Mouse (Mus musculus): ENCODE results near the gene Cmss1. TPM values are rescaled to one million over a fixed set of nuclear protein-coding genes. Genes with fewer than 3 reads are reported as not detected.

Gene Cmss1
- polyA plus RNA-seq, 1 experiment from 2014 or later = 47.9 TPM

DNA sequence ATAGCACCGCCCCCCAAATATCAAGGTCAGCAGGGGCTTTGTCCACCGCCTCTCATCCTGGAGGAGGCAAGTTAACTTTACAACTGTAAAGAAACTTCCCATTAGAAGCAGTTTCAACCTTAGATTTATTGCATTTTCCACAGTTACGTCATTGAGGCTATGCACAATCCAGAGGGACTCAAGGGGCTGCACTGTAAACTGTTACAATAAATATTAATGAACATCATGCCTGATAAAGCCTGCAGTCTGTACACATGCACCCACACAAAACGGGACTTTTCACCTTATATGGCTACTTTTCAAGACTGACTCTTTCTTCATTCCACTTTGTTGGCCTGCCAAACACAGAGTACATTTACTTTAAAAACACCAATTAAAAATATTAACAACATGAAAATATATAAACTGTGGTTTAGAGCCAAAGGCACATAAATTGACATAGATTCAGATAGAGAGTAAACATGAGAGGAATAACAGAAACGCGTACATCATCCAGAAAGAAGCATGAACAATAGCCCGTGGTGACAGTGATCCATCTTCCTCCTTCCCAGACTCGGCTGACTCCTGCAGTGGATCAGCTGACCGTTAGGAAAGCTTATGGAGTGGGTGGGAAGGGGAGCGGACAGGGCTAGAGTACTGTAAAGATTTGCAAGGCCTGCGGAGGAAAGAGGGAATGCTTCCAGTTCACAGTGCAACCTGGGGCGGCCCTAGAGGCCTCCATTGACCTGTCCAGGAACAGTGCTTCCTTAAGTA, 122.4 kb downstream of the Cmss1 start:
- no peak for ATAC-seq (ENCODE audit: low FRiP score, low read depth)
- WGBS = 90% methylated on average over 12 of the region's 12 CpGs

DNA sequence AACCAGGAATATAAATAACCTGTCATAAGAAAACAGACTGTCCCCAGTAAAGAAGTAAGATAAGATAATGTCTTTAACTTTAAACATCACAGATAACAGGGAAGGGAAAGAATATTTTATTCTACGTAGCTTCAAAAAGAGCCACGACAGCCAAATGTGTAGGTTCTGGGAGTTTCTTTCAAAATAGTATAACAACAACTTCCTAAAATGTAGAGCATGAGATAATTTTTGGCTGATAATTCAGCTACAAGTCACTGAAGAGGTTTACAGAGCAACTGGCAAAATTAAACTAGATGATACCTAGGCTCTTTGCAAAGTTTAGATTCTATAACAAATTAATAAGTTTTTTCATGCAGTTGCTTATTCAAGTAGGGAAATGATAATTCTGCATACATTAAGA, 123.2 kb downstream of the Cmss1 start:
- no peak overlapping the region for H3K9ac ChIP-seq (replicated peaks)
- H3K27me3 ChIP-seq = no peaks in the 10 kb centered on the region
- no peaks in the 10 kb centered on the region for H3K36me3 ChIP-seq
- H3K4me3 ChIP-seq = no peak overlapping the region
- no peaks in the 10 kb centered on the region for H3K9me3 ChIP-seq
- ATAC-seq (ENCODE audit: low FRiP score, low read depth) = no peak
- no peaks in the 10 kb centered on the region for H3K4me1 ChIP-seq
- no peak overlapping the region for H3K27ac ChIP-seq (replicated peaks)
- 96% methylated on average over 2 of the region's 2 CpGs for WGBS
- no peak overlapping the region for H3K4me2 ChIP-seq (replicated peaks)

More for the DNA sequence above, 122.4 kb downstream of the Cmss1 start:
- H3K36me3 ChIP-seq = no peaks in the 10 kb centered on the region
- H3K27ac ChIP-seq (replicated peaks) = no peak overlapping the region
- no peaks in the 10 kb centered on the region for H3K9me3 ChIP-seq
- H3K4me1 ChIP-seq = no peaks in the 10 kb centered on the region
- no peak overlapping the region for H3K4me2 ChIP-seq (replicated peaks)
- H3K9ac ChIP-seq (replicated peaks) = no peak overlapping the region
- H3K27me3 ChIP-seq = no peaks in the 10 kb centered on the region
- H3K4me3 ChIP-seq = no peak overlapping the region

DNA sequence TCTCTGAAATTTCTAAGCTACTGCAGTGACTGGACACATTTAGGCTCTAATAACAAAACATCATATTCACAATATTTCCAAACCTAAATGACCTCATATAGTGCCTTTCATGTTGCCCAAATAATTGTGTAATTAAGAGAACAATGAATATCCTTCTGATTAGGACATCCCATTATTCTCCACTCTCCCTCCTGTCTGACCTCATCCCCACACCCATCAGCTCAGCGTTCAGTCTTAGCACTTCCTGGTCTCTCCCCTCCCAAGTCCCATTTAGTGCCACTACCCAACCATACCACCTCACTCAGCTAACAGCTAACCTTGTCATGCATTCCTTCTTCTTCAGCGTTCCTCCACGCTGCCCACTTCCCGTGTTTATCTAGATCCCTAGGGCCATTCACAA, 123.8 kb downstream of the Cmss1 start:
- H3K4me1 ChIP-seq = no peaks in the 10 kb centered on the region
- no peak overlapping the region for H3K27ac ChIP-seq (replicated peaks)
- H3K27me3 ChIP-seq = no peaks in the 10 kb centered on the region
- no peaks in the 10 kb centered on the region for H3K36me3 ChIP-seq
- no peak overlapping the region for H3K4me3 ChIP-seq
- no peaks in the 10 kb centered on the region for H3K9me3 ChIP-seq
- WGBS = 84% methylated on average over 4 of the region's 4 CpGs
- no peak overlapping the region for H3K4me2 ChIP-seq (replicated peaks)
- no peak overlapping the region for H3K9ac ChIP-seq (replicated peaks)
- no peak for ATAC-seq (ENCODE audit: low FRiP score, low read depth)

DNA sequence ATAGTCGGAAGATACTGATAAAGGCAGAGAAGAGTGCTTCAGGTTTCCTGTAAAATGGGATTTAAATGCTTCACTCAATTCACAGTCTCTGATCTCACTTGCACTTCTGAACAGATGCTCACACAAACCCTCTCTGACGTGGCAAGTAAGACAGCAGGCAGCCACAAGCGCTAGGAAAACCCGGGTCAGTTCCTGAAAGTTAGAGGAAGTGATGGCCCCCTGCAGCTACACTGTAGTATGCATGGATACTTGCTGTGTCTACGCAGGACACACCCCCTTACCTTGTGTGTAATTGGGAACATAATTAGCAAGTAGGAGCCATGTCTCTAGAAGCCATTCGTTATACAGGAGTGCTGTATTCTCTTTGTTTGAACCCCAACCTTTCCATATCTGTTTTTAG, 124.4 kb downstream of the Cmss1 start:
- Histone ChIP-seq H3K4me3 (no peak overlapping the region), H3K9me3 (no peaks in the 10 kb centered on the region), H3K4me1 (no peaks in the 10 kb centered on the region), H3K27ac (replicated peaks) (no peak overlapping the region), H3K36me3 (no peaks in the 10 kb centered on the region), H3K27me3 (no peaks in the 10 kb centered on the region), H3K4me2 (replicated peaks) (no peak overlapping the region), H3K9ac (replicated peaks) (no peak overlapping the region)
- ATAC-seq (ENCODE audit: low FRiP score, low read depth) = no peak
- WGBS = 73% methylated on average over 6 of the region's 6 CpGs

DNA sequence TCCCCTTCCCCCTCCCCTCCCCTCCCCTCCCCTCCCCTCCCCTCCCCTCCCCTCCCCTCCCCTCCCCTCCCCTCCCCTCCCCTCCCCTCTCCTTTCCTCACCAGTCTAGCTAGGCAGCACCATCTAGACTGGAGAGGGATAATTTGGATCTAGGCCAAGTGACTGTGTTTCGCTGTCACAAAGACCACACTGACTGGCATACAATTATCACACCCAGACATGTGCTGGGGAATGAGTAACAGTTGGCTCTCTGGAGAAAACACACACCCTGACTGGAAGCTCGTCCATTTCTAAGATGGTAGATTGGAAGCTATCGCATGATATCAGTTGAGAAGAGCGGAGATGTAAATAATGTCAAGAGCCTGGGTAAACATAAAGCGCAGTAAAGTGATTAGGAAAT, 126.9 kb downstream of the Cmss1 start:
- Histone ChIP-seq H3K27ac (replicated peaks) (no peak overlapping the region), H3K36me3 (no peaks in the 10 kb centered on the region), H3K9me3 (0 out of 2 replicates have a peak, but pooled peaks cover 6% of the 10 kb centered on the region), H3K4me3 (no peak overlapping the region), H3K27me3 (no peaks in the 10 kb centered on the region), H3K4me1 (no peaks in the 10 kb centered on the region), H3K9ac (replicated peaks) (no peak overlapping the region), H3K4me2 (replicated peaks) (no peak overlapping the region)
- peak; percentile 78 for ATAC-seq (ENCODE audit: low FRiP score, low read depth)
- whole genome bisulfite sequencing = 82% methylated on average over 5 of the region's 5 CpGs

DNA sequence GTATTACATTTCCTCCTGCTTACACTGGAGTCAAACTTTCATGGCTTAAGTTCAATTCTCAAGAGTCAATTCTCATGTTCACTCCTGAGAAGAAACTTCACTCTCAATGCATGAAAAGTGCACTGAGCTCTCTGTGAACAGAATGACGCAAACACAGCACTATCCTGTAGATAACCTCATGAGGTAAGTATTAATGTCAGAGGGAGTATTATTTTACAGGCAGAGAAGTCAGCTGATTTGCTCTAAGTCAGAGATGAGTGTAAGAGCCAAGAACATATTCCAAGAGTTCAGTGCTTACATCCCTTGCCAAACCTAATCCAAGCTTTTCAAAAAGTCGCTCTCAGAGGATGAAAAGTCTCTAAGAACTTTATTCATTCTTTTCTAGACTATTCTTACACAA, 128.2 kb downstream of the Cmss1 start:
- Histone ChIP-seq H3K4me3 (no peak overlapping the region), H3K9me3 (0 out of 2 replicates have a peak, but pooled peaks cover 6% of the 10 kb centered on the region), H3K27me3 (no peaks in the 10 kb centered on the region), H3K4me1 (0 out of 2 replicates have a peak, but pooled peaks cover 5% of the 10 kb centered on the region), H3K4me2 (replicated peaks) (no peak overlapping the region), H3K27ac (replicated peaks) (no peak overlapping the region), H3K36me3 (no peaks in the 10 kb centered on the region), H3K9ac (replicated peaks) (no peak overlapping the region)
- ATAC-seq (ENCODE audit: low FRiP score, low read depth) = no peak
- WGBS = 92% methylated on average over 2 of the region's 2 CpGs

DNA sequence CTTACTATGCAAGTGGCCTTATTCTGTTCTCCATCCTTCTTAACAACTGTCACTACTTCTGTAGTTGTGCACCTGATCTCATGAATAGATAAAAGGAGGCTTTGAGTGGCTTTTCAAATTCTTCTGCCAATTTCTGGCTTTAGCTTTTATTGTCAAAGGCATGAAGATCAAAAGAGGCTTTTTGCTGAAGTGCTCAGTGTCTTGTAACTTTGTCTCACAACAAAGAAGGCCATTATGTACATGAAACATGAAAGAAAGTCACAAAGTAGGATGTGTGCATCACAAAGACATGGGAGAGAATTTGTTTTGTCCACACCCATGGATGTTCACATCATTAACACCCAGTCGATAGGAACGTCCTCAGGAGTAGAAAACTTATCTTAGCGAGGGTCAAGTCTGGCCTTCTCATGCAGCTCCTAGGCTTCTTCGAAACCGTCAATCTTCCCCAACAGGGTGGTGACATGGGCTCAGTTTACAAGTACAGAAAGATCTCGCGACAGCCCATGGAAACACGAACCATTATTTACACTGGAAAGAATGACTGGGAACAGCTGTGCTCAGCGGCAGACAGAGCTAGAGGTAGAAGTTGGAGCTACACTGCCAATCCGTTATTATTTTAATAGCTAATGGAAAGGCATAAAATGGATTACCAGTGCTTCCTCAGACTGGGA, 133.1 kb downstream of the Cmss1 start:
- Histone ChIP-seq H3K4me2 (replicated peaks) (no peak overlapping the region), H3K36me3 (no peaks in the 10 kb centered on the region), H3K27me3 (no peaks in the 10 kb centered on the region), H3K4me3 (no peak overlapping the region), H3K27ac (replicated peaks) (no peak overlapping the region), H3K4me1 (0 out of 2 replicates have a peak, but pooled peaks cover 5% of the 10 kb centered on the region), H3K9ac (replicated peaks) (no peak overlapping the region), H3K9me3 (0 out of 2 replicates have a peak, but pooled peaks cover 6% of the 10 kb centered on the region)
- 53% methylated on average over 10 of the region's 10 CpGs for WGBS
- ATAC-seq (ENCODE audit: low FRiP score, low read depth) = no peak

DNA sequence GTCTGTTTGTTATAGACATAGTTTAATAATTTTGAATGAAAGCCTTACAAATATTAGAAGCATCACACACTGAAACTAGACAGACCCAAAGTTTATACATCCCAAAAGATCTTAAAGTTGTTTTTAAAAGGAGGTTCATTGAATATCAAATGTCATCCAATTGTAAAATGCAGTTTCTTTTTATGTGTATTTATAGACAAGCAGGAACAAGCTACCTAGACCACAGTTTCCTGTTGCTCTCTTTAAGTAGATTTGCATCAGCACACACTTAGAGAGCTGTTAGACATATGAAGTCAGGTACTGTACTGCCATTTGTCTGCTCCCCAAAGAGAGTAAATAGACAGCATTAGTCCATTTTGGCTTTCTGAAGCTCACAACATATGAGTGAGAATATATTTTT, 135.6 kb downstream of the Cmss1 start:
- Histone ChIP-seq H3K4me3 (no peak overlapping the region), H3K27ac (replicated peaks) (no peak overlapping the region), H3K36me3 (no peaks in the 10 kb centered on the region), H3K27me3 (no peaks in the 10 kb centered on the region), H3K9me3 (no peaks in the 10 kb centered on the region), H3K4me1 (0 out of 2 replicates have a peak, but pooled peaks cover 5% of the 10 kb centered on the region), H3K4me2 (replicated peaks) (no peak overlapping the region), H3K9ac (replicated peaks) (no peak overlapping the region)
- no peak for ATAC-seq (ENCODE audit: low FRiP score, low read depth)

DNA sequence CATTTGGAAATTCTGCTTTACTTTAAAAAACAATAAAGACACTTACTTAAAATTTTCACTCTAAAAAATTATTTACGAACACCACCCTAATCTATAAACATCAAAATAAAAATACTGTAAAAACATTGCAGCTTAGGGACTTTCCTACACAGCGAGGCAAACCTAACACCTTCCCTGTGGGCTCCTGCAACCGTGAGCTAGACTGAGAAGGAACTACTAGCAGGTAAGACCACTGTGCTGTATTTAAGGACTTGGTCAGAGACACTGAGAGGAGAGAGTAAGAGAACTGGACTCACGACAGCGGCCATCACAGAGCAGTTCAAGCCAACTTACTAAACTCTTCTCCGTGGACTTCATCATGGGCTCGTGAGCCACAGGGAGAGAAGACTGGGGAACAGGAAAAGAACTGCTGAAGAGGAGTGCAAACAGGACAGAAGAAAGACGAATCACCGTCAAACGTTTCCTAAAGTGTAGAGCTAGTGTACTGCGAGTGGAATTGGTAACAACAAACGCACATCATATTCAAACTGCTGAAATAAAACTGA, 136.3 kb downstream of the Cmss1 start:
- no peak overlapping the region for H3K27ac ChIP-seq (replicated peaks)
- no peaks in the 10 kb centered on the region for H3K36me3 ChIP-seq
- no peak overlapping the region for H3K4me3 ChIP-seq
- H3K9me3 ChIP-seq = no peaks in the 10 kb centered on the region
- 0 out of 2 replicates have a peak, but pooled peaks cover 5% of the 10 kb centered on the region for H3K4me1 ChIP-seq
- WGBS = 95% methylated on average over 12 of the region's 12 CpGs
- no peaks in the 10 kb centered on the region for H3K27me3 ChIP-seq
- H3K9ac ChIP-seq (replicated peaks) = no peak overlapping the region
- no peak for ATAC-seq (ENCODE audit: low FRiP score, low read depth)
- no peak overlapping the region for H3K4me2 ChIP-seq (replicated peaks)

DNA sequence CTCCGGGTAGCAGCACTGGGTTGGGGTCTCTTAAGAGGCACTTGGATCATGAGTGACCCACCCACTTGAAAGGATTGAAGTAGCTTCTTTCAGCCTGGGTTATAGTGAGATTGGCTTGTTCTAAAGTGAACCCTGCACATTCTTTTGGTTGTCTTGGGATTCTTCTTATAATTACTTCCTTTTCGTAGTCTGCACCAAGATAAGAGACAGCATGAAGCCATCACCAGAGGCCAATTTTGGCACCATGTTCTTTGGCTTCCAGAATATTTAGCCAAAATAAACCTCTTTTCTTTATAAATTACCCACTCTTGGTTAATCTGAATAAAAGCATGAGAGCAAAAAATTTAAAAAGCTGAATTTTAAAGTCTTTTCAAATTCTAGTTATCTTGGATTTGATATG, 136.8 kb downstream of the Cmss1 start:
- 67% methylated on average over 2 of the region's 2 CpGs for WGBS
- no peak overlapping the region for H3K4me3 ChIP-seq
- H3K9ac ChIP-seq (replicated peaks) = no peak overlapping the region
- no peak for ATAC-seq (ENCODE audit: low FRiP score, low read depth)
- no peak overlapping the region for H3K4me2 ChIP-seq (replicated peaks)
- no peaks in the 10 kb centered on the region for H3K27me3 ChIP-seq
- no peaks in the 10 kb centered on the region for H3K9me3 ChIP-seq
- H3K27ac ChIP-seq (replicated peaks) = no peak overlapping the region
- 0 out of 2 replicates have a peak, but pooled peaks cover 5% of the 10 kb centered on the region for H3K4me1 ChIP-seq
- no peaks in the 10 kb centered on the region for H3K36me3 ChIP-seq

DNA sequence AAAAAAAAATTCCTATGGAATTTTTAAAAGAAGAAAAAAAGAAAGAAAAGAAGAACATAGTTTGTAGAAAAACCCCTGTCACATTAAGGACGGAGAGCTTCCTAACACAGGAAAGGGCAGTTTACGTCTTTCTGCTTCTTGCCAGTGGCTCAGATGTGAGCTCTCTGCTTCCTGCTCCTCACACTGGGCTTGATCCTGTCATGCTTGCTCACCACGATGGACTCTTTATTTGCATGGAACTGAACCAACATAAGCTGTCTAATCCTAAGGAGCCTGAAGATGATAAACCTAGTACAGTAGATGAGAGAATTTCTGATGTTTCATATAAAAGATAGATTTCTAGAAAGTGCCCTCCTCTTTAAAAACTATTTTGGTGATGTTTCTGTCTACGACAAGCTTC, 137.4 kb downstream of the Cmss1 start:
- H3K27ac ChIP-seq (replicated peaks) = no peak overlapping the region
- H3K4me2 ChIP-seq (replicated peaks) = no peak overlapping the region
- H3K27me3 ChIP-seq = no peaks in the 10 kb centered on the region
- no peaks in the 10 kb centered on the region for H3K36me3 ChIP-seq
- WGBS = 76% methylated on average over 4 of the region's 4 CpGs
- no peak overlapping the region for H3K9ac ChIP-seq (replicated peaks)
- H3K4me3 ChIP-seq = no peak overlapping the region
- 0 out of 2 replicates have a peak, but pooled peaks cover 5% of the 10 kb centered on the region for H3K4me1 ChIP-seq
- no peak for ATAC-seq (ENCODE audit: low FRiP score, low read depth)
- H3K9me3 ChIP-seq = no peaks in the 10 kb centered on the region

DNA sequence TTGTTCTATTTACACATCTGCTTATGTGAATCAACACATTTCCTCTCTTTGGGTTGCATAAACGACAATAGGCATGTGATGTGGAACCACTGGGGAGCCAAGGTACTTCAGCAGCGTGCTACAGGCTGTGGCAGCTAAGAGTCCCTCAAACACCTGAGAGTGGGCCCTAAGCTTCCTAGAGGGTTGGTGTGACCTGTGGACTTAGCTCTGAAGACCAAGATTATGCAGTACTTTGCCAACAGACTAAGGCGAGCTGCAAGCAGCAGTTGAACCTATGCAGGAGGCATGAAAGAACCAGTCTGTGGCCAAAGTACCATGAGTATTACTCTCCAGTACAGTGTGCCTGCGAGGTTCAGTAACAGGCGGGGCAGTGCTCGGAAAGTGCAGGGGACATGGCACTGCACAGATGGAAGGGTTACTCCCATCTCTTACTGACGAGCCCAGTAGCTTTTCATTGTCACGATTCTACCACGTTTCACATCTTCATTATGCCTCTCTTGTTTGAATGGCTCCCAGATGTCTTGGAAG, 141.2 kb downstream of the Cmss1 start:
- Histone ChIP-seq H3K27ac (replicated peaks) (no peak overlapping the region), H3K27me3 (no peaks in the 10 kb centered on the region), H3K4me3 (no peak overlapping the region), H3K4me1 (no peaks in the 10 kb centered on the region), H3K9me3 (no peaks in the 10 kb centered on the region), H3K36me3 (no peaks in the 10 kb centered on the region), H3K9ac (replicated peaks) (no peak overlapping the region), H3K4me2 (replicated peaks) (no peak overlapping the region)
- ATAC-seq (ENCODE audit: low FRiP score, low read depth) = no peak
- WGBS = 90% methylated on average over 9 of the region's 9 CpGs

Measured in midbrain, embryonic 12.5 days (tissue).